Mouse (Mus musculus) lung, postnatal 0 days (tissue): ENCODE results near the gene Sar1b. TPM values are rescaled to one million over a fixed set of nuclear protein-coding genes. Genes with fewer than 3 reads are reported as not detected.

Experiments used
- ATAC-seq: fragments of 200-750 bp; cut with Nextera tagmentation; 2 replicates; pipeline ENCODE4 v1.8.0; 2017; ENCODE audit warnings: moderate library complexity
- DNase-seq: peaks from one replicate; pipeline ENCODE4 v3.0.0-alpha.2; 2016; ENCODE audit warnings: low spot score
- H3K27ac ChIP-seq: fragments of 300-500 bp; sonication (generic); 2 replicates; pipeline ENCODE4 v1.5.1; 2014; ENCODE audit warnings: antibody characterized with exemption, mild to moderate bottlenecking, low read length, mixed read lengths
- H3K27me3 ChIP-seq: fragments of 300-500 bp; sonication (generic); replicated peaks from 2 replicates; pipeline ENCODE4 v1.6.1; 2014; ENCODE audit warnings: low read length, mixed read lengths; ENCODE audit not compliant: insufficient read depth
- H3K36me3 ChIP-seq: fragments of 300-500 bp; sonication (generic); 2 replicates; pipeline ENCODE4 v1.6.1; 2014; ENCODE audit warnings: low read length, mixed read lengths; ENCODE audit not compliant: insufficient read depth
- H3K4me1 ChIP-seq: fragments of 300-500 bp; sonication (generic); 2 replicates; pipeline ENCODE4 v1.6.1; 2014; ENCODE audit warnings: antibody characterized with exemption, low read depth, low read length, mixed read lengths; ENCODE audit not compliant: insufficient read depth
- H3K4me2 ChIP-seq: fragments of 300-500 bp; sonication (generic); replicated peaks from 2 replicates; pipeline ENCODE4 v1.6.1; 2014; ENCODE audit warnings: low read depth, mild to moderate bottlenecking, low read length, moderate library complexity, mixed read lengths
- H3K4me3 ChIP-seq: fragments of 300-500 bp; sonication (generic); 2 replicates; pipeline ENCODE4 v1.5.1; 2014; ENCODE audit warnings: low read depth, low read length
- H3K9ac ChIP-seq: fragments of 300-500 bp; sonication (generic); replicated peaks from 2 replicates; pipeline ENCODE4 v1.6.1; 2014; ENCODE audit warnings: low read depth, mild to moderate bottlenecking
- H3K9me3 ChIP-seq: fragments of 300-500 bp; sonication (generic); 2 replicates; pipeline ENCODE4 v1.6.1; 2016; ENCODE audit warnings: low read length, mixed read lengths
- CTCF ChIP-seq: IDR thresholded peaks from 2 replicates; pipeline ENCODE4 v1.5.1; 2016; ENCODE audit warnings: antibody characterized with exemption, mild to moderate bottlenecking
- EP300 ChIP-seq: IDR thresholded peaks from 2 replicates; pipeline ENCODE4 v1.6.1; 2016; ENCODE audit warnings: antibody characterized with exemption, mild to moderate bottlenecking, control low read depth
- WGBS: fragments of 180-500 bp; shearing (Covaris S2); extraction: QIAGEN DNeasy Blood & Tissue Kit; methylation state at CpG from one replicate; pipeline ENCODE4 v1.1.7; 2014; 5-methylcytosine and 5-hydroxymethylcytosine counted together
- polyA plus RNA-seq: library from polyadenylated mRNA; unstranded; fragments of >200 nt; fragmentation: Nextera tagmentation; extraction: Ambion mirVana; gene quantifications from 2 replicates; pipeline ENCODE4 v1.2.1, GENCODE M21; 2015

Gene Sar1b
- polyA plus RNA-seq, 1 experiment from 2014 or later, result 125 TPM

DNA sequence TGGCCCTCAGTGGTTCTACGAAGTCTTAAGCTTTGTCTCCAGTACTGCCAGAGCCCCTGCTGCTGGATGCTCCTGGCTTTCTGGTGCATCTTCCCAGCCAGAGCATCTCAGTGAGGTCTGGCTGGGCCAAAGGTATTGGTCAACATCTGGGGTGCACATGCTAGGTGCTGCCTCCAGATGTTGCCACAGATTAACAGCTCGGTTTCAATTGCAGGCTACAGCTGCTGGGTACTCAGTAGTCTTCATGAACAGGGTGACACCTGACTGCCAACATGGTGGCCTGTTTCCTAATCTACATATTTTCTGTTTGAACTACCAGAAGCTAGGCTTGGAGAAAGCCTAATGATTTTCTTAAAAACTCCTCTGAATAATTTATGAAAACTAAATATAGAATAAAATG, 75.6 kb downstream of the Sar1b start:
- no peak overlapping the region for H3K4me2 ChIP-seq
- H3K4me3 ChIP-seq, result no peak overlapping the region
- H3K9ac ChIP-seq, result no peak overlapping the region
- no peak overlapping the region for H3K27ac ChIP-seq
- no peaks in the 10 kb centered on the region for H3K4me1 ChIP-seq
- no peak for ATAC-seq
- no peak for TF ChIP-seq CTCF
- TF ChIP-seq EP300, result no peak
- no peaks in the 10 kb centered on the region for H3K9me3 ChIP-seq
- WGBS, result 65% methylated on average over 2 of the region's 2 CpGs
- peaks cover 10% of the 10 kb centered on the region; the same call in 1 of the 2 replicates for H3K36me3 ChIP-seq
- DNase-seq, result no peak
- H3K27me3 ChIP-seq, result no peaks in the 10 kb centered on the region

DNA sequence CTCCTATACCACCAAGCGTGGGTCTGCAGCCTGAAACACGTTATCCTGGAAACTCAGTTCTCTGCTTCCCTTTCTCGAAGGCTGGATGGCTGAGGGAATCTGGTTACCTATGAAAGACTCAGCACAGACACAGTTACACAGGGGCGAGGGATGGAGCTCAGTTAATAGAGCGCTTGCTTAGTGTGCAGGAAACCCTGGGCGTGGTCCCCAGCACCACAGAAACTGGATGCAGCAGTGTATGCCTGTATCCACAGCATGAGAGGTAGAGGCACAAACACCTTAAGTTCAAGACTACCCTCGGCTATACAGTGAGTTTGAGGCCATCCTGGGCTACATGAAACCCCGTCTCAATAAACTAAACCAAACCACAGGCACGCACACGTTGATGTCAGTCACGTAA, 76.5 kb downstream of the Sar1b start:
- H3K4me3 ChIP-seq, result no peak overlapping the region
- H3K36me3 ChIP-seq, result peaks cover 5% of the 10 kb centered on the region; the same call in 1 of the 2 replicates
- no peaks in the 10 kb centered on the region for H3K9me3 ChIP-seq
- H3K4me1 ChIP-seq, result no peaks in the 10 kb centered on the region
- H3K9ac ChIP-seq, result no peak overlapping the region
- WGBS, result 84% methylated on average over 11 of the region's 11 CpGs
- H3K4me2 ChIP-seq, result no peak overlapping the region
- TF ChIP-seq CTCF (no peak), EP300 (no peak)
- ATAC-seq (no peak), DNase-seq (no peak)
- H3K27me3 ChIP-seq, result no peaks in the 10 kb centered on the region
- no peak overlapping the region for H3K27ac ChIP-seq

DNA sequence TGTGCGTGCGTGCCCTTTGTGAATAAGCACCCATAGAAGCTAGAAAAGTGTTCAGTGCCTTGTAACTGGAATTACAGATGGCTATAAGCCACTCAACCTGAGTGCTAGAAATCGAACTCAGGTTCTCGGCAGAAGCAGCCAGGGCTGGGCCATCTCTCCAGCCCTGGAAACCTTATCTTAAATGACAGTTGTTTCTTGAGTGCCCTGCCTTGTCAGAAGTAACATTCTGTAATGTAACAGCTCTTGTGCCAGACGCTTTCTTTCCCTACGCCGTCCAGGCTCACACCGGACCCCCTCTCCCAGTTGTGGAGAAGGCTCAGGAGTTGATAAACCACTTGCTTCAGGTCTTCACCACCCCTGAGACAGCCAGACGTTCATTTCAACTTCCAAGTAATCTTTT, 77.2 kb downstream of the Sar1b start:
- Histone ChIP-seq H3K9me3 (no peaks in the 10 kb centered on the region), H3K4me2 (no peak overlapping the region), H3K27me3 (no peaks in the 10 kb centered on the region), H3K36me3 (peaks cover 5% of the 10 kb centered on the region; the same call in 1 of the 2 replicates), H3K4me3 (no peak overlapping the region), H3K27ac (no peak overlapping the region), H3K9ac (no peak overlapping the region), H3K4me1 (no peaks in the 10 kb centered on the region)
- 64% methylated on average over 9 of the region's 9 CpGs for WGBS
- ATAC-seq (no peak), DNase-seq (no peak)
- TF ChIP-seq CTCF, result no peak
- no peak for TF ChIP-seq EP300

DNA sequence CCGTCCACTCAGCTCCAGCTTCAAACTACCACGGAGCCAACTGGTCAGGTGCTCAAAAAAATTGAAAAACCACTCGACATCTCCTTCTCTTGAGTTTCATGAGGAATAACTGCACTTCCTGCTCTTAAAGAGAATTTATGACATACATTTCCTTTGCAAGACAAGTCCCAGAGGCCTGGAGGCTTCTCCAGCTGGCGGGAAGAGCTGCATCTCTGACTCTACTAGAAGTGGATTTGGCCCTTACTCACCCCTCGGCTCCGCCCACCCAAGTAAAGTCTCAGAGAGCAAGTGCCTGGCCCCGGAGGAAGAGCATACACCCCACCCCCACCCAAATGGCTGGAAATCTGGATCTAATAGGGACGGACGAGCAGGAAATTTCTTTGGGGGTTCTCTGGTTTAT, 77.7 kb downstream of the Sar1b start:
- Histone ChIP-seq H3K4me3 (no peak overlapping the region), H3K27ac (no peak overlapping the region), H3K27me3 (no peaks in the 10 kb centered on the region), H3K4me1 (no peaks in the 10 kb centered on the region), H3K9ac (no peak overlapping the region), H3K9me3 (no peaks in the 10 kb centered on the region), H3K36me3 (peaks cover 8% of the 10 kb centered on the region), H3K4me2 (no peak overlapping the region)
- DNase-seq (peak; percentile 28), ATAC-seq (no peak)
- TF ChIP-seq CTCF (no peak), EP300 (no peak)
- 35% methylated on average over 9 of the region's 9 CpGs for WGBS

Other genes with a start within 250 kb of the Sar1b start
- 10.8 and 12.0 TPM in 2 replicates for gene Phykpl, start 178.9 kb upstream of the Sar1b start, polyA plus RNA-seq
- 152 and 167 TPM in 2 replicates for gene Hnrnpab, start 156.8 kb upstream of the Sar1b start, polyA plus RNA-seq
- gene Nhp2, start 144.0 kb upstream of the Sar1b start, polyA plus RNA-seq, result 60.1 and 67.2 TPM in 2 replicates
- 43.2 and 46.4 TPM in 2 replicates for gene Rmnd5b, start 127.8 kb upstream of the Sar1b start, polyA plus RNA-seq
- gene N4bp3, start 112.8 kb upstream of the Sar1b start, polyA plus RNA-seq, result 43.9 and 44.7 TPM in 2 replicates
- gene D930048N14Rik, start 112.7 kb upstream of the Sar1b start, polyA plus RNA-seq, result 2.5 and 3.1 TPM in 2 replicates
- gene 0610009B22Rik, start 74.8 kb upstream of the Sar1b start, polyA plus RNA-seq, result 90.6 and 95.9 TPM in 2 replicates
- gene Sec24a, start 53 bp upstream of the Sar1b start, polyA plus RNA-seq, result 10.3 and 10.5 TPM in 2 replicates
- 3.1 and 3.9 TPM in 2 replicates for gene Jade2, start 94.0 kb downstream of the Sar1b start, polyA plus RNA-seq
- 55.9 and 56.9 TPM in 2 replicates for gene Cdkn2aipnl, start 204.0 kb downstream of the Sar1b start, polyA plus RNA-seq
- 276 and 280 TPM in 2 replicates for gene Ube2b, start 237.1 kb downstream of the Sar1b start, polyA plus RNA-seq
- 6.1 and 6.4 TPM in 2 replicates for gene Cdkl3, start 240.5 kb downstream of the Sar1b start, polyA plus RNA-seq